Mouse (Mus musculus) large intestine, adult 2 months (tissue): Measurements from ENCODE around the gene Map4k2. TPM values are rescaled to one million over a fixed set of nuclear protein-coding genes. Genes with fewer than 3 reads are reported as not detected.

ENCODE experiments used
- DNase-seq: peaks from one replicate; pipeline ENCODE4 v3.0.0-alpha.2; 2012; ENCODE audit warnings: low read depth, low spot score
- WGBS: fragments of 180-500 bp; shearing (Covaris S2); methylation state at CpG from one replicate; pipeline ENCODE4 v1.1.7; 2018; 5-methylcytosine and 5-hydroxymethylcytosine counted together
- polyA plus RNA-seq: library from polyadenylated mRNA; depleted of rRNA; stranded (reverse); fragments of >200 nt; gene quantifications from 2 replicates; pipeline ENCODE4 v1.2.3, GENCODE M21; 2012

Map4k2 gene
- polyA plus RNA-seq, 1 experiment, result 40.8 TPM

DNA sequence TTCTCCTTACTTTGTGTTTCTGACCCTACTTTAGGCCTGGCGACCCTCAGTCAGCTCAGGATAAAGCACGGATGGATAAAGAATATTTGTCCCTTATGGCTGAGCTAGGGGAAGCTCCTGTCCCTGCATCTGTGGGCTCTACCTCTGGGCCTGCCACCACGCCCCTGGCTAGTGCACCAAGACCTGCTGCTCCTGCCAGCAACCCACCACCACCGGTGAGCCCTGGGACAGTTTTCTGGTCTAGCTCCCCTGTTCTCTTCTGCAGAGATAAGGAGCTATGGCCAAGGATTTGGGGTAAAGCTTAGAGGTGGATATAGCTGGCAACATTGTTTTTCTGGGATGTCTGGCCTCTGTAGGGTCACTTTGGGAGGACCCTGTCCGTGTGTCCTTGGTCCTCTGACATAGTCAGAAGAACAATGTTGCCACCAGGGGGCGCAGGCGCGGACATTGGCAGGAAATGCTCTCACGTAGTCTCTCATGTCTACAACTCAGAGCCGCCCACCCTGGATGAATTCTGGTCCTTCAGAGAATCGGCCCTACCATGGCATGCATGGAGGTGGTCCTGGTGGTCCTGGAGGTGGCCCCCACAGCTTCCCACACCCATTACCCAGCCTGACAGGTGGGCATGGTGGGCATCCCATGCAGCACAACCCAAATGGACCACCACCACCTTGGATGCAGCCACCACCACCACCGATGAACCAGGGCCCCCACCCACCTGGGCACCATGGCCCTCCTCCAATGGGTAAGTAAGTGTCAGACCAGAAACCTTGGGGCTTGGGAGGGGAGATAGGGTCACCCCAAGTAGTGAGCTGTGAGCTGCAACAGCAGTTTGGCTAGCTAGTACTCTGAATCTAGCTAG, 32.8 kb downstream of the Map4k2 start:
- no peak for DNase-seq
- WGBS, result 54% methylated on average over 12 of the region's 12 CpGs

GRCm38 (mm10) chr19:6374571-6374970, 33.6 kb downstream of the Map4k2 start:
- no peak for DNase-seq
- WGBS, result 97% methylated on average over 10 of the region's 10 CpGs

- WGBS, result 93% methylated on average over 41 of the region's 42 CpGs
- DNase-seq, result no peak
Observed at GRCm38 (mm10) chr19:6375423-6376254, 34.7 kb downstream of the Map4k2 start.

DNA sequence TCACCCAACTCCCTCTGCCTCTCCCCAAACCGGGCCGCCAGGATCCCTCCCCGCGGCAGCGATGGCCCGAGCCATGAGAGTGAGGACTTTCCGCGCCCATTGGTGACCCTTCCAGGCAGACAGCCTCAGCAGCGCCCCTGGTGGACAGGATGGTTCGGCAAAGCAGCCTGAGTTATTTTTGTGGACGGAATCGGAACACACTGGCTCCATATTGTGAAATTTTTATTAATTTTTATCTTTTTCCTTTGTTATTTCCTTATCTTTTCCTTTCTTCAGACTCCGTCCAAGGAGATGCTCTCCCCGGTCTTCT, 35.3 kb downstream of the Map4k2 start:
- no peak for DNase-seq
- WGBS, result 73% methylated on average over 14 of the region's 14 CpGs

DNA sequence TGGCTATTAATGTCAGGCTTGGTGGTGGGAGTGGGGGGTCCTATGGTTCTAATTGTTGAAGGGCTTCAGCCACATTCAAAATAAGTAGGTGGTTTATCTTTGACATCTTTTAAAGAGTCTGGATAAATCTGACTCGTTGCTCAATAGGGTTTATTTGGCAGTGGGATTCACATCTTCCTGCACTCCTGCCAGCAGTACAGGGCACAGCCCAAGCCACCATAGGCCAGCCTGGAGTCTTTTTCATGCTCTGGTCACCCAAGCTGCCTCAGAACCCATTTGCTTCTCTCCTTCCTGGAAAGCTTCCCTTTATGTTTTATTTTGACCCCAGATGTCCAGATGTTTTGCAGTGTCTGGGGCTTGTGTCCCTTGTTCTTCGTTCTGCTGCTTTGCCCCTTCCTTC, 35.7 kb downstream of the Map4k2 start:
- DNase-seq, result no peak
- WGBS, result 60% methylated on average over 2 of the region's 2 CpGs

DNA sequence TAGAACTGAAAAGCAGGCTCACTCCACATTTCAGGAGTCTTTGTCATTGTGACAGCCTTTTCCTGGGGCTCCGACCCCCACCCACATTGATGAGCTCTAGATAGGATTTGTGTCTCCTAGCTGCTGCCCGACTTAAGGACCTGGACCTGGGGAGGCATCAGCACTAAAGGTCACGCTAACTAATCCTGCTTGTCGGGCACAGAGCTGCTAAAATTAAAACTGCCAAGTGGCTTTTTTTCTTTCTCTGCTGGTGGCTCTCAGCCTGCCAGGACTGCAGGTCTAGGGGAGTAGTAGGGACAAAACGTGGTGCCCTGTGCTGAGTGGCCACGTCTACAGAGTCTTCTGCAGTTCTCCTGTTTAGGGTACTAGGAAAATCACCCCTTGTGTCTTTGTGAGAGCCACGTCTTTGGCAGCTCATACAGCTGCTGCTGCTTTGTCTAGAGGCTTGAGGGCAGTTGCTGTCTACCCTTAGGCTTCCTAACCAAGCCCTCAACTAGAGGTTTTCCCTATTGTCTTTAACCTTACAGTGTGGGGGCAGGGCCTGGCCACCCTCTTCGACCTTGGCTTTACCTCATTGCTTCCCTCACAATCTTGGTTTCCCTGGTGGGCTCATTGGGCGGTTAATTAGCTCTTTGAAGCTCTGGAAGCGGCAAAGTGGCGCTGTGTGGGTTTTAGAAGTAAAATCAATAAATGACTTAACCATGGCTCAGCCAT, 36.5 kb downstream of the Map4k2 start:
- WGBS, result 83% methylated on average over 11 of the region's 11 CpGs

GRCm38 (mm10) chr19:6380411-6381166, 39.7 kb downstream of the Map4k2 start:
- no peak for DNase-seq
- WGBS, result 84% methylated on average over 9 of the region's 9 CpGs

More for the DNA sequence above, 36.5 kb downstream of the Map4k2 start:
- no peak for DNase-seq

DNA sequence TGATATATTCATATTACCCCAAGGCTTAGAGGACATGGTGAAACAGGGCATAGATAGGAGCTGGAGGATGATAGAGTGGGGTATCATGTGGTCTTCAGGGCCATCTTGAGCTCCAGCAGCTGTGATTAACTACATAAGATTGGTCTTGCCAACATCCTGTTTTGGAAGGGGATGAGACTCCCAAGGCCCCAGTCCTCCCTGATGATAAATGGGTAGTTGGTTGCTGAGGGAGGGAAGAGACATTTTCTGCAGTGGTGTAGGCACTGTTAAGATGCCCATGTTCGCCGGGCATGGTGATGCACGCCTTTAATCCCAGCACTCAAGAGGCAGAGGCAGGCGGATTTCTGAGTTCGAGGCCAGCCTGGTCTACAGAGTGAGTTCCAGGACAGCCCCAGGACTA, 40.3 kb downstream of the Map4k2 start:
- DNase-seq, result no peak
- 97% methylated on average over 5 of the region's 5 CpGs for WGBS

DNA sequence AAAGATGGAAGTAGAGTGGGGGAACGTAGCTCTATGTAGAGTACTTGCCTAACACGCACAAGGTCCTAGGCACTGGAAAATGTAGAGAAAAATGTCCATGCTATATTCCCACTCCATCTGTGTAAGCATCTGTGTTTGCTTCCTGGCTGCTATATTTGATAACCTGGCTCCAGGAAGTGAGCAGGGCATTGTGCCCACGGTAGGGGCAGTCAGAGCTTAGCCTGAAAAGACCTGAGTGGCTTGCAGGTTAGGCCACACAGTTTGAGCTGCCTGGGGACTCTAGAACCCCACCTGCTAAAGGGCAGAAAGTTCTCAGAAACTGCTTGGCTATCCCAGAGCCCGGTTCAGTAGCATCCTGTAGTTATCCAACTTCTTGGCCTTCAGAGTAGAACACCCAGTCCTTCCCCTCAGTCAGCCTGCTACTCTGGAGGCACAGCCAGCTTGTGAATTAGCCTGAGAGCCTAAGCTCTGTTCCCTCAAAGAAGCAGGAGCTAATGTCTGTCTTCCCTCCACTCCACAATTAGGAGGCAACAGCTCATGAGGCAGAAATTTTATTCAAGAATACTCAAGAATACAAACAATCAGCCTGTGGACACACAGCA, 41.5 kb downstream of the Map4k2 start:
- DNase-seq, result no peak
- WGBS, result 55% methylated on average over 4 of the region's 4 CpGs

- WGBS, result 45% methylated on average over 5 of the region's 5 CpGs
- no peak for DNase-seq
Observed at GRCm38 (mm10) chr19:6383470-6383869, 42.5 kb downstream of the Map4k2 start.

- DNase-seq, result no peak
- WGBS, result 32% methylated on average over 7 of the region's 7 CpGs
Observed at GRCm38 (mm10) chr19:6384128-6384527, 43.2 kb downstream of the Map4k2 start, which contains the start of gene Pygm. TSS of gene Pygm (plus strand) at chr19:6384399.

- DNase-seq, result no peak
- 53% methylated on average over 11 of the region's 11 CpGs for WGBS
Observed at GRCm38 (mm10) chr19:6384954-6385353, 44.0 kb downstream of the Map4k2 start.

GRCm38 (mm10) chr19:6385419-6385818, 44.5 kb downstream of the Map4k2 start:
- DNase-seq, result no peak
- WGBS, result 74% methylated on average over 5 of the region's 5 CpGs

- WGBS, result 78% methylated on average over 7 of the region's 7 CpGs
- no peak for DNase-seq
Observed at GRCm38 (mm10) chr19:6385821-6386220, 44.9 kb downstream of the Map4k2 start.

DNA sequence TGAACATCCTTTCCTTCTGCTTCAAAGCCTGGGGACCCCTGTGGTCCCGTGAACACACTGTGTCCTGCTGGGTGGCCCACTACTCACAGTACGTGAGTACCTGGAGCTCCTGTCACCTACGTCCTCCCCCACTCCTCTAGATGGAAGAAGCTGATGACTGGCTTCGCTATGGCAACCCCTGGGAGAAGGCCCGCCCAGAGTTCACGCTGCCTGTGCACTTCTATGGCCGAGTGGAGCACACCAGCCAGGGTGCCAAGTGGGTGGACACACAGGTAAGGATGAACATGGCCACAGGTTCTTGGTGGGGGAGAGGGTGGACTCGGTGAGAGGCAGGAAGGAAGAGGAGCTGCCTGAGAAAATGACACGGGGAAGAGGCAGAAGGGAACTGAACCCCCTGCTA, 45.3 kb downstream of the Map4k2 start:
- DNase-seq, result no peak

DNA sequence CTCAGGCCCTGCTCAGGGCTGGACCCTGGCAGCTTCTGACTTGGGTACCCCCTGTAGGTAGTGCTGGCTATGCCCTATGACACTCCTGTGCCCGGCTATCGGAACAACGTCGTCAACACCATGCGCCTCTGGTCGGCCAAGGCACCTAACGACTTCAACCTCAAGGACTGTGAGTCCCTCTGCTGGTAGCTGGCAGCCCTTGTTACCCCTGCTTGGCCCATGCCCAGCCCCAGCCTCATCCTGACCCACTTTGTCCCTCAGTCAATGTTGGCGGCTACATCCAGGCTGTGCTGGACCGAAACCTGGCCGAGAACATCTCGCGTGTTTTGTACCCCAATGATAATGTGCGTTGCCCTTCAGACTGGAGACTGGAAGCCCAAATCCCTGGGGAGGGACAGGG, 47.1 kb downstream of the Map4k2 start:
- no peak for DNase-seq
- 76% methylated on average over 13 of the region's 13 CpGs for WGBS

More for the DNA sequence above, 45.3 kb downstream of the Map4k2 start:
- 84% methylated on average over 9 of the region's 9 CpGs for WGBS

DNA sequence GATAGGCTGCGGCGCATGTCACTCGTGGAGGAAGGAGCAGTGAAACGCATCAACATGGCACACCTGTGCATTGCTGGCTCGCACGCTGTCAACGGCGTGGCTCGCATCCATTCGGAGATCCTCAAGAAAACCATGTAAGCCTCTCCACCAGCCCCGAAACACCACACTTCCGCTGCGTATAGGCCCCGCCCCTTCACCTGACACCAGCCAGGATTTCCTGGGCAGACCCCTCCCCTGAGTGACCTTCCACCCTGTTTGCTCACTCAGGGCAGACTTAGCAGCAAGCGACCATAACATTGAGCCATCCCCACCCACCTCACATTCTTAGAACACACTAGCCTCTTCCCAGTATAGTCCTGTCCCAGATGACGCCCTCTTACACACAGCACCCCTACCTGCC, 48.9 kb downstream of the Map4k2 start:
- DNase-seq, result no peak
- 17% methylated on average over 16 of the region's 16 CpGs for WGBS

GRCm38 (mm10) chr19:6390251-6390650, 49.3 kb downstream of the Map4k2 start:
- DNase-seq, result no peak
- WGBS, result 49% methylated on average over 6 of the region's 6 CpGs

DNA sequence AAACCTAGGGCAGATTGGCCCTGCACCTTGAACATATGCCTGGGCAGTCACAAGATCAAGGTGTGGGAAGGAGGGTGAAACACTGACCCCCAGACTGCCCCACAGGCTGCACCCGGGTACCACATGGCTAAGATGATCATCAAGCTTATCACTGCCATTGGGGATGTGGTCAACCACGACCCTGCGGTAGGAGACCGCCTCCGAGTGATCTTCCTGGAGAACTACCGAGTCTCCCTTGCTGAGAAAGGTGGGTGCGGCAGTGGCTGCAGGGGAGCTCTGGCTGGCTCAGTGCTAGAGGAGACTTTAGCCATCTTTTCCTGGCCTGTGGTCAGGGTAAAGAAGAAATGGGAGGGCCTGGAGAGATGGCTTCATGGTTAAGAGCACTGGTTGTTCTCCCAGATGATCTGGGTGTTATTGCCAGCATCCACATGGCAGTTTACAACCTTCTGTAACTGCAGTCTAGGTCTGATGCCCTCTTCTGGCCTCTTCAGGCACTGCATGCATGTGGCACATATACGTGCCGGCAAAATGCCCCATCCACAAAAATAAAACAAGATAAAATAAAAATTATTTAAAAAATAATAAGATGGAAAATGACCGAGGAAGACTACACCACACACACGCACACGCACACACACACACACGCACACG, 51.9 kb downstream of the Map4k2 start:
- no peak for DNase-seq
- WGBS, result 93% methylated on average over 14 of the region's 14 CpGs
